Mouse (Mus musculus) spleen, adult 2 months (tissue): ENCODE results near the gene Otulinl.

Experiments used
- CTCF ChIP-seq: fragments of 200-500 bp; IDR thresholded peaks from 2 replicates; pipeline ENCODE4 v1.5.1; 2011; ENCODE audit warnings: mild to moderate bottlenecking, inconsistent platforms; ENCODE audit not compliant: insufficient read depth, insufficient read length, insufficient replicate concordance; ENCODE audit errors: extremely low read depth
- POLR2A ChIP-seq: fragments of 200-500 bp; IDR thresholded peaks from 2 replicates; pipeline ENCODE4 v1.6.1; 2011; ENCODE audit warnings: low read depth, low read length, inconsistent platforms

DNA sequence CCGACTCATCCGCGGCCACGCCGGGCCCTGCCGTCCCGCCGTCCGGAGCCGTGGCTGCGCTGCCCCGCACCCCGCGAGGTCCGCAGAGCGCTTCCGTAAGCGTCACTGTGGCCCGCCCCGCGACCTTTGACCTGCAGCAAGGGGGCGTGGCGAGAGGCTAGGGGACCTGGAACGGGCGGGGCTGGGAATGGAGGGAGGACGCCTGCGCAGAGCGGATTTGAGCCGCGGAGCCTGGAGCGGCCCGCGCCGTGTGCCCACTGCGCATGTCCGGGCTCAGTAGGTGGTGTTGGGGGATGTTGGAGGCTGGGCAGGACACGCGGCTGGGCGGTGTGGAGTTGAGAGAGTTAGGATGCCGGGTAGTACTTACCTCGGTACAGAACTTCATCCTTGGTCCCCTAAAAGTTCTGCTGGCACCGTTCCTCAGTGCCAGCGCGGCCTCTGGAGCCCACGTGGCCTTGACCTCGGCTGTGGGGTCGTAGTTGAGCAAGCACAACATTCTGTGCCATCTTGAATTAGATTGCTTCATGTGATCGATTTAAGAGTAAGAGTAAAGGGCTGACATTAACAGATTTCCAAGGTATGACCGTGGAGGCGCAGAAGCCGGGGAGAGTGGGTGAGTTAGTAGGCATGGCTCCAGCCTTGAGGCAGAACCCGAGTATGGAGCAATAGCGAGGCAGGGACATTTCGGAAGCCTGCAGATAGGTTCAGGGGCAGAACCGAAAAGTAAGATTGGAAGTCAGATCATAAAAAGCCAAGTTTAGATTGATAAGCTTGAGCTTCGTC, 50.6 kb downstream of the Otulinl start, which contains the start of gene Otulin:
- no peak for TF ChIP-seq CTCF
- TF ChIP-seq POLR2A, result peak; percentile 73
